Mouse (Mus musculus): ENCODE measurements around the gene Adh5. TPM values are rescaled to one million over a fixed set of nuclear protein-coding genes. Genes with fewer than 3 reads are reported as not detected.

Adh5 gene
- total and polyA plus RNA-seq, 3 experiments, result 128 to 351 (median 187) TPM

DNA sequence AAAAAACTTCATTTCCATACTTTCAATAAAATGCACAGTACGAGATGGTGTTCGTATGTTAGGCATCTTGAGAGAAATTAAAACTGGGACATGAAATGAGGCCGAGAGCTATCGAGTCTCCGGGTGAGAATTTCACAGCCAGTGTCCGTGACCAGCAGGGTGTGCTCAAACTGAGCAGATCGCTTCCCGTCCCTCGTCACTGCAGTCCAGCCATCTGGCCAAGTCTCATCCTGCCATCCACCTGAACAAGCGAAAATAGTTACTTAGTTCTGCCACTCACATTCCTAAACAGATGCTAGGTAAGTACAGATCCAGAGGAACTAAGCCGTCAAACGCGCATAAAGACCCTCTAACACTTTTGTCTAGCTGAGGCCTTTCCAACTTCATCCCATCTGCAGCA, 17.4 kb downstream of the Adh5 start:
- H3K9ac ChIP-seq (ENCODE audit: control insufficient read depth, low read depth, low read length, poor library complexity, severe bottlenecking), result no peak overlapping the region
- H3K4me3 ChIP-seq (ENCODE audit: control insufficient read depth in 1 of 2, insufficient read depth in 1 of 2, low read depth in 2 of 2, low read length in 2 of 2), result no peak overlapping the region
- H3K27me3 ChIP-seq (ENCODE audit: control insufficient read depth in 1 of 2, insufficient read depth in 2 of 2, low read length in 2 of 2), result no peaks in the 10 kb centered on the region
- no peaks in the 10 kb centered on the region for H3K4me1 ChIP-seq (ENCODE audit: control insufficient read depth in 1 of 2, insufficient read depth in 2 of 2, low read length in 2 of 2)
- no peak for DNase-seq (ENCODE audit: low read depth, low spot score)
- peak in 2 of 3 experiments; percentile 8 to 13; a peak in 1 of 6 replicates for TF ChIP-seq CTCF (IDR thresholded peaks at IDR 0.05 in 2 of 3, conservative IDR thresholded peaks at IDR 0.05 in 1 of 3; ENCODE audit: control insufficient read depth in 1 of 3, insufficient read depth in 1 of 3, low read depth in 2 of 3, low read length in 3 of 3, poor library complexity in 1 of 3, severe bottlenecking in 1 of 3)
- peak; percentile 1 for TF ChIP-seq RAD21 (IDR thresholded peaks at IDR 0.05; ENCODE audit: low read depth, low read length)
- TF ChIP-seq ZMIZ1 (IDR thresholded peaks at IDR 0.05; ENCODE audit: low read depth, low read length), result no peak
- H3K27ac ChIP-seq (ENCODE audit: control insufficient read depth, low read depth, low read length), result no peak overlapping the region
- no peaks in the 10 kb centered on the region for H3K9me3 ChIP-seq (replicated peaks; ENCODE audit: insufficient read depth, low read length)
- H3K79me2 ChIP-seq (ENCODE audit: control insufficient read depth, insufficient read depth, low read length, poor library complexity), result no peaks in the 10 kb centered on the region
- H3K36me3 ChIP-seq (ENCODE audit: control insufficient read depth in 1 of 2, insufficient read depth in 2 of 2, low read length in 2 of 2), result peaks cover 0 to 40% of the 10 kb centered on the region in 2 experiments; a peak in 2 of 4 replicates

GRCm38 (mm10) chr3:138461832-138462231, 18.9 kb downstream of the Adh5 start:
- no peaks in the 10 kb centered on the region for H3K4me1 ChIP-seq (ENCODE audit: control insufficient read depth in 1 of 2, insufficient read depth in 2 of 2, low read length in 2 of 2)
- no peak overlapping the region for H3K4me3 ChIP-seq (ENCODE audit: control insufficient read depth in 1 of 2, insufficient read depth in 1 of 2, low read depth in 2 of 2, low read length in 2 of 2)
- no peak overlapping the region for H3K27ac ChIP-seq (ENCODE audit: control insufficient read depth, low read depth, low read length)
- H3K36me3 ChIP-seq (ENCODE audit: control insufficient read depth in 1 of 2, insufficient read depth in 2 of 2, low read length in 2 of 2), result peaks cover 0 to 42% of the 10 kb centered on the region in 2 experiments; a peak in 2 of 4 replicates
- H3K27me3 ChIP-seq (ENCODE audit: control insufficient read depth in 1 of 2, insufficient read depth in 2 of 2, low read length in 2 of 2), result no peaks in the 10 kb centered on the region
- TF ChIP-seq CTCF (IDR thresholded peaks at IDR 0.05 in 2 of 3, conservative IDR thresholded peaks at IDR 0.05 in 1 of 3; ENCODE audit: control insufficient read depth in 1 of 3, insufficient read depth in 1 of 3, low read depth in 2 of 3, low read length in 3 of 3, poor library complexity in 1 of 3, severe bottlenecking in 1 of 3), result no peak
- DNase-seq (ENCODE audit: low read depth, low spot score), result no peak
- no peaks in the 10 kb centered on the region for H3K79me2 ChIP-seq (ENCODE audit: control insufficient read depth, insufficient read depth, low read length, poor library complexity)
- no peak overlapping the region for H3K9ac ChIP-seq (ENCODE audit: control insufficient read depth, low read depth, low read length, poor library complexity, severe bottlenecking)
- no peaks in the 10 kb centered on the region for H3K9me3 ChIP-seq (replicated peaks; ENCODE audit: insufficient read depth, low read length)

DNA sequence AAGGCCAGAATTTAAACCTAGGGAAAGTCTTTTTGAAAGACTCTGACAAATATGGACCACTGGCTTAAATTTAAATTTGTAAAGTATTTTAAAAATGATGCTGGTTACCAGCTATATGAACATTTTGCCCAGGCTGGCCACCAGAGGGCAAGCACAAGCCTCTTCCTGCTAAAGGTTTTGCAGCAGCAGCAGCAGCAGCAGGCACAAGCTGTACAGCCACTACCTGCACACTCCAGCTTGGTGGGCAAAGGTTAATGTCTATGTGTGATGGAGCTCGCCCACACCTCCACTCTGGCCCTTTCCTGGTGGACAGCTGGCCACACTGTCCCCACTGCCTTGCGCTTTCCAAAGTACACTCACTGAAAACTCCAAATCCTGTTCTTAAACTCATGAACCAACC, 20.2 kb downstream of the Adh5 start:
- H3K4me1 ChIP-seq (ENCODE audit: control insufficient read depth in 1 of 2, insufficient read depth in 2 of 2, low read length in 2 of 2), result no peaks in the 10 kb centered on the region
- no peaks in the 10 kb centered on the region for H3K27me3 ChIP-seq (ENCODE audit: control insufficient read depth in 1 of 2, insufficient read depth in 2 of 2, low read length in 2 of 2)
- no peaks in the 10 kb centered on the region for H3K79me2 ChIP-seq (ENCODE audit: control insufficient read depth, insufficient read depth, low read length, poor library complexity)
- H3K9ac ChIP-seq (ENCODE audit: control insufficient read depth, low read depth, low read length, poor library complexity, severe bottlenecking), result no peak overlapping the region
- no peaks in the 10 kb centered on the region for H3K9me3 ChIP-seq (replicated peaks; ENCODE audit: insufficient read depth, low read length)
- H3K27ac ChIP-seq (ENCODE audit: control insufficient read depth, low read depth, low read length), result no peak overlapping the region
- peaks cover 0 to 50% of the 10 kb centered on the region in 2 experiments; a peak in 2 of 4 replicates for H3K36me3 ChIP-seq (ENCODE audit: control insufficient read depth in 1 of 2, insufficient read depth in 2 of 2, low read length in 2 of 2)
- H3K4me3 ChIP-seq (ENCODE audit: control insufficient read depth in 1 of 2, insufficient read depth in 1 of 2, low read depth in 2 of 2, low read length in 2 of 2), result no peak overlapping the region
- peak; percentile 63 for DNase-seq (ENCODE audit: low read depth, low spot score)
- TF ChIP-seq ZMIZ1 (IDR thresholded peaks at IDR 0.05; ENCODE audit: low read depth, low read length) (no peak), MYB (IDR thresholded peaks at IDR 0.05; ENCODE audit: low read depth, low read length) (no peak), MEF2A (IDR thresholded peaks at IDR 0.05; ENCODE audit: extremely low read depth, insufficient replicate concordance, low read depth, low read length, poor library complexity, severe bottlenecking) (no peak), NELFE (IDR thresholded peaks at IDR 0.05; ENCODE audit: low read depth, low read length) (no peak), ELF1 (IDR thresholded peaks at IDR 0.05; ENCODE audit: low read depth, low read length) (no peak), ZNF384 (IDR thresholded peaks at IDR 0.05; ENCODE audit: low read depth, low read length) (no peak), ZC3H11A (IDR thresholded peaks at IDR 0.05; ENCODE audit: low read depth, low read length) (peak; percentile 25; the same call in 1 of the 2 replicates), JUND (IDR thresholded peaks at IDR 0.05; ENCODE audit: low read depth, low read length) (no peak), MYC (IDR thresholded peaks at IDR 0.05; ENCODE audit: low read depth, low read length) (no peak), ZKSCAN1 (IDR thresholded peaks at IDR 0.05; ENCODE audit: low read depth, low read length) (no peak), SMC3 (IDR thresholded peaks at IDR 0.05; ENCODE audit: low read depth, low read length) (peak; percentile 64), HCFC1 (IDR thresholded peaks at IDR 0.05; ENCODE audit: low read depth, low read length) (no peak), SIN3A (IDR thresholded peaks at IDR 0.05; ENCODE audit: low read length) (no peak), NRF1 (IDR thresholded peaks at IDR 0.05; ENCODE audit: insufficient read depth, low read depth, low read length, poor library complexity, severe bottlenecking) (no peak), MAX (IDR thresholded peaks at IDR 0.05; ENCODE audit: low read length) (no peak), CHD2 (IDR thresholded peaks at IDR 0.05; ENCODE audit: low read length) (no peak), MAFK (IDR thresholded peaks at IDR 0.05; ENCODE audit: borderline replicate concordance, low read depth, low read length) (no peak), UBTF (IDR thresholded peaks at IDR 0.05; ENCODE audit: borderline replicate concordance, insufficient read depth, low read depth, low read length) (no peak), RCOR1 (IDR thresholded peaks at IDR 0.05; ENCODE audit: low read depth, low read length) (no peak), USF1 (IDR thresholded peaks at IDR 0.05; ENCODE audit: low read depth, low read length) (no peak), MXI1 (IDR thresholded peaks at IDR 0.05; ENCODE audit: low read depth, low read length) (no peak), RAD21 (IDR thresholded peaks at IDR 0.05; ENCODE audit: low read depth, low read length) (peak; percentile 50), USF2 (IDR thresholded peaks at IDR 0.05; ENCODE audit: borderline replicate concordance in 1 of 2, insufficient read depth in 1 of 2, low read depth in 1 of 2, low read length in 2 of 2) (no peak), POLR2AphosphoS5 (IDR thresholded peaks at IDR 0.05; ENCODE audit: borderline replicate concordance, low read depth, low read length) (no peak)
